Mouse (Mus musculus) small intestine, adult 2 months (tissue): ENCODE data around the gene Ankrd13a.

Experiments
- CTCF ChIP-seq: fragments of 200-500 bp; IDR thresholded peaks from 2 replicates; pipeline ENCODE4 v1.5.1; 2012; ENCODE audit warnings: low read depth, mild to moderate bottlenecking, control low read depth, inconsistent platforms, low read length, moderate library complexity, mixed read lengths; ENCODE audit not compliant: insufficient replicate concordance, insufficient read length; ENCODE audit errors: extremely low read depth
- POLR2A ChIP-seq: fragments of 200-500 bp; IDR thresholded peaks from 2 replicates; pipeline ENCODE4 v1.6.1; 2012; ENCODE audit warnings: low read depth, mild to moderate bottlenecking, control low read depth, inconsistent platforms, low read length, moderate library complexity

GRCm38 (mm10) chr5:114785196-114785595, 10.7 kb downstream of the Ankrd13a start:
- TF ChIP-seq CTCF, result no peak
- TF ChIP-seq POLR2A, result no peak
